Mouse (Mus musculus): ENCODE measurements around the gene Vps45.

Gene Vps45

GRCm38 (mm10) chr3:96039857-96040662 is 18.2 kb downstream of the Vps45 start:
- in situ Hi-C loops (cut with MboI; ENCODE audit: low sequenced_read_pairs): no loop called here

- in situ Hi-C loops (cut with MboI; ENCODE audit: low sequenced_read_pairs): no loop called here
Measured at GRCm38 (mm10) chr3:96038851-96039250, 19.4 kb downstream of the Vps45 start.

- in situ Hi-C loops (cut with MboI; ENCODE audit: low sequenced_read_pairs): no loop called here
Measured at GRCm38 (mm10) chr3:96038156-96038555, 20.1 kb downstream of the Vps45 start.

GRCm38 (mm10) chr3:96036796-96037195 is 21.5 kb downstream of the Vps45 start:
- in situ Hi-C loops (cut with MboI; ENCODE audit: low sequenced_read_pairs): no loop called here

DNA sequence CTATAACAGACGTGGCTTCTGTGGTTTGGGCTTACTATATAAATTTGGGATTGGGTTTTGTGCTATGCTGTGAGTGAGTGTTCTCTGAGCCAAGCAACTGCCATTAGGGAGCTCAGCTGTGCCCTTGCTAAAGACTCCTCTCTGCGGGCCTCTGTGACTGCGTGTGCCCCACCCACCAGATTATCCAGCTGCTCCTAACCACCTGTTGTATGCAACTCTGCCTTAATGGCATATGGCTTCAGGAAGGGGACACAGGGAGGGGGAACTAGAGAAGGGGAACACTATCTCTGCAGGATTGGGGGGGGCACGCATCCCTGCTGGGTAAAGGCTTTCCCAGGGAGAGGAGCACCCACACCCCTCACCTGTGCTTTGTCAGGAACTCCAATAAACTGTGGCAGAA is 25.2 kb downstream of the Vps45 start:
- in situ Hi-C loops (cut with MboI; ENCODE audit: low sequenced_read_pairs): no loop called here

DNA sequence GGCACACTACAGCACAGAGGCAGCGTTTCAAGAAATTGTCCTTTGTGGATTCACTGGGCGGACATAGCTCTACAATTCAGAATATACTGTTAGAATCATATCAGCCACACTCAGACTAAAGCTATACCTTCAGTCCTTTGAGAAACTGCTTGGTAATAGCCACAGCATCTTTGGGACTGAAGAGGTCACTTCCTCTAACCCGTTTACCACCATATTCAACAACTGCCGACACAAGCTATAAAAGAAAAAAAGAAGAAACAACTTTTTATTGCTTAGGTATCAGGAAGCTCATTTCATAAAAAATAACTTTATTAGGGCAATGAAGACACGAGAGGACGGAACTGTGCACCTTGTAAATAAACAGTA is 25.6 kb downstream of the Vps45 start:
- in situ Hi-C loops (cut with MboI; ENCODE audit: low sequenced_read_pairs): no loop called here

- in situ Hi-C loops (cut with MboI; ENCODE audit: low sequenced_read_pairs): no loop called here
Measured at GRCm38 (mm10) chr3:96031991-96032651, 26.1 kb downstream of the Vps45 start.

DNA sequence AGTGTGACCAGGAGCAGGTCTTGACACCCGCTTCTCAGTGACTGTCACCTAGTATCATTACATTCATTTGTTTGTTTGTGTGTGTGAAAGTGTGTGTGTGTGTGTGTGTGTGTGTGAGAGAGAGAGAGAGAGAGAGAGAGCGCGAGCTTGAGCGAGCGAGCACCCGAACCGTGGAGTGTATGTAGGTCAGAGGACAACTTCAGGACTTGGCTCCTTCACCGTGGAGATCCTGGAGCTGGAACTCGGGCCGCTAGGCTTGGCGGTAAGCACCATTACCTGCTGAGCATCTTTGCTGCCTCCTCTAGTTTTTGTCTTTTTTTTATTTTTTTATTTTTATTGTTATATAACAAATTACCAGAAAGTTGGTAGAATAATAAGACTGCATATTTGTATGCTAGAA is 28.5 kb downstream of the Vps45 start:
- in situ Hi-C loops (cut with MboI; ENCODE audit: low sequenced_read_pairs): no loop called here

DNA sequence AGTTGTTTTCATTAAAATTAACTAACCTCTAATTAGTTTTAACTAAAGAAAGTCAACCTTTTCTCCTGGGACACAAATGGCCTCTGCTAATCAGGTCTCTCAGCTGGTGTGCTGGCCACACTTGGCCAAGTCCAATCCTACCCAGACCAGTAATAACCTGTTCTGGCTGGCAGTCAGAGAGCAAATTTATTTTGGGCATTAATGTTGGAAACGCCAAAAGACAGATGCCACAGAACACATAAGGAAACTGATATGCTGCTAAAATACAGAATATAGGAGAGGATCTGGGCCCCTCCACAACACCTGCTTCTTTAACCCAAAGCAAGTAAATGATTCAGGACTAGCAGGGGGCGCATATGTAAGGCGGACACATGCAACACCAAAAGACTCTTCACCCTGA is 28.9 kb downstream of the Vps45 start:
- in situ Hi-C loops (cut with MboI; ENCODE audit: low sequenced_read_pairs): no loop called here

GRCm38 (mm10) chr3:96027875-96028274 is 30.4 kb downstream of the Vps45 start:
- in situ Hi-C loops (cut with MboI; ENCODE audit: low sequenced_read_pairs): no loop called here

DNA sequence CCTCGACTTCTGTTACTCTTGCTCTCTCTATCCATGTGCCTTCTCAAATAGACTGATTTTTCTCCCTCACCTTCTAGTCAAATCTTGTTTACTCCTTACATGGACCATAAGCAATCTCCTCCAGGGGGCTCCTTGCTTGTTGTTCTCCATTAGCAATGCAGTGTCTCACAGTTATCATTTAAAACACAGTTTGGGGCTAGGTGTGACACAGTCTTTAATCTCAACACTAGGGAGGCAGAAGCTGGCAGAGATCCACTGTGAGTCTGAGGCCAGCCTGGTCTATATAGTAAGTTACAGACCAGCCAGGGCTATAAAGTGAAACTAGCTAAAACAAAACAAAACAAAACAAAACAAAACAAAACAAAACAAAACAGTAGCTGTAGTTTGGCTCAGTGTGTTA is 31.1 kb downstream of the Vps45 start:
- in situ Hi-C loops (cut with MboI; ENCODE audit: low sequenced_read_pairs): no loop called here

DNA sequence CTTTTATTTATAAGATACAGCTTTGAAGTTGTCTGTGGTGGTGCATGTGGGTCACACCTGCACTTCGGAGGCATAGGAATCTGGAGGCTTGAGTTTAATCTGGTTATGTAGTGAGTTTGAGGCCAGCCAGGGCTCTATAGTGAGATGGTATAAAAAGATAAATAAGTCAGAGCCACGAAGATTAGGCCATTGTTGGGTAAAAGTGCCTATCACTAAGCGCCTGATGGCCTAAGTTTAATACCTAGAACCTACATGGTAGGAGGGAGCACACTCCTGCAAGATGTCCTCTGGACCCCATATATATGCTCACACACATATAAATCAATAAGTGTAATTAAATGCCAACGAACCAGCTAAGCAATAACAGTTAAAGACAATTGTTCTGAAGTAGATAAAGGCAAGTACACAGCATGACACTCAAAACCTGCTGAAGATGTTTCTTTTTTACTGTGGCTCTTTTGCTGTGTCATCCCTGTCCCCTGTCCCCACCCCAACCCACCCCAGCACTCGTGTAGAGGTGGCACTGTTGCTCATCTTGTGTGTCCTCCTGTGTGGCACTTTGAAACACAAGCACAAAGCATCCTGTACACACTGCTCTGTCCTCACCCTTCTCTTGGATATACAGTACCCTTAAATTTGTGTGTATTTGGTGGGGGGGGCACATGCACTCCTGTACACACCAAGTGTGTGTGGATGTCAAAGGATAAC is 36.7 kb downstream of the Vps45 start:
- in situ Hi-C loops (cut with MboI; ENCODE audit: low sequenced_read_pairs): no loop called here

GRCm38 (mm10) chr3:96020735-96021134 is 37.5 kb downstream of the Vps45 start:
- in situ Hi-C loops (cut with MboI; ENCODE audit: low sequenced_read_pairs): no loop called here

- in situ Hi-C loops (cut with MboI; ENCODE audit: low sequenced_read_pairs): no loop called here
Measured at GRCm38 (mm10) chr3:96017461-96017860, 40.8 kb downstream of the Vps45 start.

DNA sequence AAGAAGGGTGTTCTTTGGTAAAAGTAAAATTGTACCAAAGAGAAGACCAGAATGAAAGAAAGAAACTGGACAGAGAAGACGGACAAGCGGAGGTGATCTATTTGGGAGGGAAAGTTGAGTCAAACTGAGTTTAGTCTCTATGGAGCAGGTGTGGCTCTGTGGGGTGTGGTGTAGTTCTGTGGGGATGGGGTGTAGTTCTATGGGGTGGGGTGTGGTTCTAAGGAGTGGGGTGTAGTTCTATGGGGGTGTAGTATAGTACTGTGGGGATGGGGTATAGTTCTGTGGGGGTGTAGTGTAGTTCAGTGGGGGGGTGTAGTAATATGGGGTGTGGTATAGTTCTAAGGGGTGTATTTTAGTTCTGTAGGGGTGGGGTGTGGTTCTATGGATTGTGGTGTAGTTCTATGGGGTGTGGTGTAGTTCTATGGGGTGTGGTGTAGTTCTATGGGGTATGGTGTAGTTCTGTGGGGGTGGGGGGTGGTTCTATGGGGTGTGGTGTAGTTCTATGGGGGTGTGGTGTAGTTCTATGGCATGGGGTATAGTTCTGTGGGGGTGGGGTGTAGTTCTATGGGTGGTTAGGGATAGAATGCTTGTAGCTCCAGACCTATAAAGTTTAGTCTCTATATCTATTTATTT is 41.9 kb downstream of the Vps45 start:
- in situ Hi-C loops (cut with MboI; ENCODE audit: low sequenced_read_pairs): no loop called here

- in situ Hi-C loops (cut with MboI; ENCODE audit: low sequenced_read_pairs): no loop called here
Measured at GRCm38 (mm10) chr3:96015681-96016080, 42.6 kb downstream of the Vps45 start.

DNA sequence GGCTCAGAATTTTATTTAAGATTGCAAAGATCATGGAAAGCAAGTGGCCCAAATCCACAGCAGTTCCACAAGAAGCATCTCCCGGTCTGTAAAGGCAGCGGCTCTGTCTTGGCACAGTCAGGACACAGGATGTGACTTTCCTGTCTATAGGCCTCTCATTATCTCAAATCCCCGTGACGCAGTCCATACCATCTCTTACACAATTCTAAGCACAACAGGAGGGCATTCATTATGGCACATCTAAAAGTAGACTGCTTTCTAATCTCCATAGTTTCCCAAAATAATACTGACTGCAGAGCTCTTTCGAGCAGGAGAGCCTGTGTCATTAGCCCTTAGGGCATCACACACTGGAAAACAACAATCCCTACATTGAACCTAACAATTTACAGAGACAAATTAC is 45.5 kb downstream of the Vps45 start:
- in situ Hi-C loops (cut with MboI; ENCODE audit: low sequenced_read_pairs): no loop called here

- in situ Hi-C loops (cut with MboI; ENCODE audit: low sequenced_read_pairs): no loop called here
Measured at GRCm38 (mm10) chr3:96008463-96008862, 49.8 kb downstream of the Vps45 start.

- in situ Hi-C loops (cut with MboI; ENCODE audit: low sequenced_read_pairs): no loop called here
Measured at GRCm38 (mm10) chr3:96001560-96001959, 56.7 kb downstream of the Vps45 start.

DNA sequence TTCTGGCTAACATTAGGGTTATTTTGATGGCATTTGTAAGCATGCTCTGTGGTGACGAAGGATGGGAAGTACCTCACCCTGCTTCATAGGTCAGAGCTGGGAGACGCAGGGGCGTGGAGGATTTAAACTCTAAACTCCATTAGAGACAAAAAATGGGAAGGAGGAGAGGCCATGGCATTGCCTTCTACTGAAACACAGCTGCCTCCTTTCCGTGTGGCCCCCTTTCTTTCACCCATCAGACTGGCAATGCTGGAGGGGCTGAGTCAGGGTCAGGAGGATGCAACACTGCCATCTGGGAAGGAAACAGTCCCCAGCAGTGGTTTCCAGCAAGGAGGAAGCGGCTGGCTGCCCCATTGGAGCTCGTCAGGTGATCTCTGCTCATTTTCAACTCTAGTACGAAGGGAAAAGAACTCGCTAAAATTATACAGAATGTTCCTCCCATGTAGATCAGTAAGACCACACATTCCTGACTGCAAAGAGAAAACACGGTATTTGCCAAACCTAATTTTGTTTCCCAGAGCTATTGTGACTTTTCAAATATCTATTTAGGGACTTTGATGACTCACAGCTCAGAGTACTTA is 57.3 kb downstream of the Vps45 start:
- in situ Hi-C loops (cut with MboI; ENCODE audit: low sequenced_read_pairs): no loop called here

- in situ Hi-C loops (cut with MboI; ENCODE audit: low sequenced_read_pairs): no loop called here
Measured at GRCm38 (mm10) chr3:96000080-96000632, 58.1 kb downstream of the Vps45 start.

All from CH12F3 (cell line).